Mouse (Mus musculus) forebrain, embryonic 15.5 days (tissue): ENCODE results near the gene Nfya. TPM values are rescaled to one million over a fixed set of nuclear protein-coding genes. Genes with fewer than 3 reads are reported as not detected.

Source experiments
- ATAC-seq: fragments of 200-750 bp; cut with Nextera tagmentation; replicated peaks from 2 replicates; pipeline ENCODE4 v1.8.0; 2017; ENCODE audit warnings: mild to moderate bottlenecking, moderate TSS enrichment, moderate library complexity
- H3K27ac ChIP-seq: fragments of 300-500 bp; sonication (generic); replicated peaks from 2 replicates; pipeline ENCODE4 v1.5.1; 2015; ENCODE audit warnings: mild to moderate bottlenecking, inconsistent platforms
- H3K27me3 ChIP-seq: fragments of 300-500 bp; sonication (generic); 2 replicates; pipeline ENCODE4 v1.6.1; 2015; ENCODE audit warnings: inconsistent platforms
- H3K36me3 ChIP-seq: fragments of 300-500 bp; sonication (generic); 2 replicates; pipeline ENCODE4 v1.6.1; 2015; ENCODE audit warnings: mild to moderate bottlenecking, inconsistent platforms
- H3K4me1 ChIP-seq: fragments of 300-500 bp; sonication (generic); 2 replicates; pipeline ENCODE4 v1.6.1; 2015; ENCODE audit warnings: inconsistent platforms
- H3K4me2 ChIP-seq: fragments of 300-500 bp; sonication (generic); replicated peaks from 2 replicates; pipeline ENCODE4 v1.6.1; 2015; ENCODE audit warnings: mild to moderate bottlenecking, inconsistent platforms
- H3K4me3 ChIP-seq: fragments of 300-500 bp; sonication (generic); 2 replicates; pipeline ENCODE4 v1.5.1; 2015; ENCODE audit warnings: mild to moderate bottlenecking, inconsistent platforms
- H3K9ac ChIP-seq: fragments of 300-500 bp; sonication (generic); replicated peaks from 2 replicates; pipeline ENCODE4 v1.6.1; 2015; ENCODE audit warnings: mild to moderate bottlenecking, inconsistent platforms
- H3K9me3 ChIP-seq: fragments of 300-500 bp; sonication (generic); 2 replicates; pipeline ENCODE4 v1.6.1; 2016; ENCODE audit warnings: inconsistent platforms
- WGBS: fragments of 180-500 bp; shearing (Covaris S2); methylation state at CpG from one replicate; pipeline ENCODE4 v1.1.7; 2015; ENCODE audit warnings: mixed read lengths; 5-methylcytosine and 5-hydroxymethylcytosine counted together
- polyA plus RNA-seq: library from polyadenylated mRNA; unstranded; fragments of >200 nt; fragmentation: Nextera tagmentation; extraction: Ambion mirVana; gene quantifications from 2 replicates; pipeline ENCODE4 v1.2.1, GENCODE M21; 2015

Gene Nfya
- polyA plus RNA-seq, 1 experiment from 2014 or later: 17.6 TPM

- under 1% methylated on average over 47 of the region's 47 CpGs for WGBS
Measured at GRCm38 (mm10) chr17:48408526-48409291, 997 bp downstream of the Nfya start.

GRCm38 (mm10) chr17:48407910-48408525 lies 1.7 kb downstream of the Nfya start:
- Histone ChIP-seq H3K9me3 (no peaks in the 10 kb centered on the region), H3K4me1 (peaks cover 38% of the 10 kb centered on the region), H3K36me3 (no peaks in the 10 kb centered on the region), H3K27ac (peak overlapping the region; percentile 99), H3K9ac (peak overlapping the region; percentile 95), H3K4me2 (peak overlapping the region; percentile 58), H3K4me3 (peak overlapping the region; percentile 80), H3K27me3 (no peaks in the 10 kb centered on the region)
- 10% methylated on average over 8 of the region's 8 CpGs for WGBS
- ATAC-seq: no peak

More at GRCm38 (mm10) chr17:48408526-48409291, 997 bp downstream of the Nfya start:
- Histone ChIP-seq H3K4me1 (peaks cover 38% of the 10 kb centered on the region), H3K4me2 (peak overlapping the region; percentile 58), H3K36me3 (no peaks in the 10 kb centered on the region), H3K9ac (peak overlapping the region; percentile 95), H3K4me3 (peak overlapping the region; percentile 80), H3K27me3 (no peaks in the 10 kb centered on the region), H3K9me3 (no peaks in the 10 kb centered on the region), H3K27ac (peak overlapping the region; percentile 99)
- ATAC-seq: peak; percentile 24

GRCm38 (mm10) chr17:48407154-48407553 lies 2.6 kb downstream of the Nfya start:
- H3K27me3 ChIP-seq: no peaks in the 10 kb centered on the region
- H3K4me2 ChIP-seq: peak overlapping the region; percentile 58
- peaks cover 38% of the 10 kb centered on the region for H3K4me1 ChIP-seq
- WGBS: 69% methylated on average over 4 of the region's 4 CpGs
- H3K9me3 ChIP-seq: no peaks in the 10 kb centered on the region
- H3K9ac ChIP-seq: no peak overlapping the region
- H3K36me3 ChIP-seq: no peaks in the 10 kb centered on the region
- peak overlapping the region; percentile 80; the same call in 1 of the 2 replicates for H3K4me3 ChIP-seq
- peak overlapping the region; percentile 99 for H3K27ac ChIP-seq
- ATAC-seq: no peak

- H3K4me1 ChIP-seq: peaks cover 23% of the 10 kb centered on the region
- WGBS: 94% methylated on average over 1 of the region's 1 CpGs
- H3K4me2 ChIP-seq: no peak overlapping the region
- no peak for ATAC-seq
- H3K27me3 ChIP-seq: no peaks in the 10 kb centered on the region
- no peaks in the 10 kb centered on the region for H3K9me3 ChIP-seq
- H3K4me3 ChIP-seq: no peak overlapping the region
- no peak overlapping the region for H3K27ac ChIP-seq
- H3K36me3 ChIP-seq: peaks cover 6% of the 10 kb centered on the region; the same call in 1 of the 2 replicates
- H3K9ac ChIP-seq: no peak overlapping the region
Measured at GRCm38 (mm10) chr17:48404706-48405105, 5.0 kb downstream of the Nfya start.

GRCm38 (mm10) chr17:48403848-48404247 lies 5.9 kb downstream of the Nfya start:
- Histone ChIP-seq H3K4me2 (no peak overlapping the region), H3K9ac (no peak overlapping the region), H3K9me3 (no peaks in the 10 kb centered on the region), H3K36me3 (peaks cover 14% of the 10 kb centered on the region), H3K27me3 (no peaks in the 10 kb centered on the region), H3K4me3 (no peak overlapping the region), H3K27ac (no peak overlapping the region), H3K4me1 (peaks cover 23% of the 10 kb centered on the region)
- ATAC-seq: no peak
- WGBS: 95% methylated on average over 2 of the region's 2 CpGs

- no peak overlapping the region for H3K27ac ChIP-seq
- no peak overlapping the region for H3K4me2 ChIP-seq
- ATAC-seq: no peak
- no peak overlapping the region for H3K9ac ChIP-seq
- WGBS: 93% methylated on average over 3 of the region's 3 CpGs
- no peak overlapping the region for H3K4me3 ChIP-seq
- H3K27me3 ChIP-seq: no peaks in the 10 kb centered on the region
- H3K4me1 ChIP-seq: peaks cover 17% of the 10 kb centered on the region
- no peaks in the 10 kb centered on the region for H3K9me3 ChIP-seq
- H3K36me3 ChIP-seq: peaks cover 22% of the 10 kb centered on the region
Measured at GRCm38 (mm10) chr17:48402751-48403150, 7.0 kb downstream of the Nfya start.

GRCm38 (mm10) chr17:48401710-48402109 lies 8.0 kb downstream of the Nfya start:
- Histone ChIP-seq H3K4me1 (peaks cover 8% of the 10 kb centered on the region; the same call in 1 of the 2 replicates), H3K9me3 (no peaks in the 10 kb centered on the region), H3K27me3 (no peaks in the 10 kb centered on the region), H3K4me2 (no peak overlapping the region), H3K36me3 (peaks cover 22% of the 10 kb centered on the region), H3K4me3 (no peak overlapping the region), H3K27ac (no peak overlapping the region), H3K9ac (no peak overlapping the region)
- ATAC-seq: no peak
- 86% methylated on average over 4 of the region's 4 CpGs for WGBS

- WGBS: 97% methylated on average over 3 of the region's 3 CpGs
- ATAC-seq: no peak
- Histone ChIP-seq H3K9ac (no peak overlapping the region), H3K9me3 (no peaks in the 10 kb centered on the region), H3K4me3 (no peak overlapping the region), H3K4me2 (no peak overlapping the region), H3K4me1 (no peaks in the 10 kb centered on the region), H3K27me3 (no peaks in the 10 kb centered on the region), H3K36me3 (peaks cover 79% of the 10 kb centered on the region), H3K27ac (no peak overlapping the region)
Measured at GRCm38 (mm10) chr17:48392616-48393015, 17.1 kb downstream of the Nfya start.

GRCm38 (mm10) chr17:48391446-48391845 lies 18.3 kb downstream of the Nfya start:
- Histone ChIP-seq H3K9me3 (no peaks in the 10 kb centered on the region), H3K9ac (no peak overlapping the region), H3K4me3 (no peak overlapping the region), H3K36me3 (peaks cover 88% of the 10 kb centered on the region), H3K27me3 (no peaks in the 10 kb centered on the region), H3K27ac (no peak overlapping the region), H3K4me1 (no peaks in the 10 kb centered on the region), H3K4me2 (no peak overlapping the region)
- 82% methylated on average over 5 of the region's 5 CpGs for WGBS
- ATAC-seq: no peak

- Histone ChIP-seq H3K9me3 (no peaks in the 10 kb centered on the region), H3K36me3 (peaks cover 82% of the 10 kb centered on the region), H3K4me1 (no peaks in the 10 kb centered on the region), H3K27ac (no peak overlapping the region), H3K27me3 (no peaks in the 10 kb centered on the region), H3K4me2 (no peak overlapping the region), H3K9ac (no peak overlapping the region), H3K4me3 (no peak overlapping the region)
- no peak for ATAC-seq
- WGBS: 91% methylated on average over 5 of the region's 5 CpGs
Measured at GRCm38 (mm10) chr17:48389442-48389841, 20.3 kb downstream of the Nfya start.

- Histone ChIP-seq H3K9ac (no peak overlapping the region), H3K27me3 (no peaks in the 10 kb centered on the region), H3K4me1 (no peaks in the 10 kb centered on the region), H3K4me2 (no peak overlapping the region), H3K27ac (no peak overlapping the region), H3K9me3 (no peaks in the 10 kb centered on the region), H3K36me3 (peaks cover 74% of the 10 kb centered on the region), H3K4me3 (no peak overlapping the region)
- no peak for ATAC-seq
- WGBS: 94% methylated on average over 2 of the region's 2 CpGs
Measured at GRCm38 (mm10) chr17:48388666-48389065, 21.0 kb downstream of the Nfya start.

- peaks cover 47% of the 10 kb centered on the region for H3K36me3 ChIP-seq
Measured at GRCm38 (mm10) chr17:48385786-48386461, 23.8 kb downstream of the Nfya start.

More at GRCm38 (mm10) chr17:48385786-48386461, 23.8 kb downstream of the Nfya start:
- no peaks in the 10 kb centered on the region for H3K9me3 ChIP-seq
- no peak for ATAC-seq
- no peak overlapping the region for H3K4me3 ChIP-seq
- H3K27me3 ChIP-seq: no peaks in the 10 kb centered on the region
- WGBS: 80% methylated on average over 2 of the region's 2 CpGs
- no peaks in the 10 kb centered on the region for H3K4me1 ChIP-seq
- no peak overlapping the region for H3K9ac ChIP-seq
- no peak overlapping the region for H3K27ac ChIP-seq
- no peak overlapping the region for H3K4me2 ChIP-seq
